Mouse (Mus musculus) intestine, embryonic 14.5 days (tissue): ENCODE measurements around the gene Srd5a1. TPM values are rescaled to one million over a fixed set of nuclear protein-coding genes. Genes with fewer than 3 reads are reported as not detected.

ENCODE experiments used
- ATAC-seq: fragments of 200-750 bp; cut with Nextera tagmentation; replicated peaks from 2 replicates; pipeline ENCODE4 v1.8.0; 2017; ENCODE audit warnings: low read depth, moderate number of reproducible peaks, moderate TSS enrichment, moderate library complexity; ENCODE audit not compliant: low FRiP score, low TSS enrichment
- DNase-seq: peaks from one replicate; pipeline ENCODE4 v3.0.0-alpha.2; 2018; ENCODE audit warnings: low spot score
- H3K27ac ChIP-seq: fragments of 300-500 bp; sonication (generic); 2 replicates; pipeline ENCODE4 v1.5.1; 2014; ENCODE audit warnings: low read depth, mild to moderate bottlenecking, control low read depth
- H3K27me3 ChIP-seq: fragments of 300-500 bp; sonication (generic); replicated peaks from 2 replicates; pipeline ENCODE4 v1.6.1; 2014; ENCODE audit warnings: low read length, control low read depth; ENCODE audit not compliant: control insufficient read depth, insufficient read depth
- H3K36me3 ChIP-seq: fragments of 300-500 bp; sonication (generic); 2 replicates; pipeline ENCODE4 v1.6.1; 2014; ENCODE audit warnings: low read length, control low read depth; ENCODE audit not compliant: control insufficient read depth, insufficient read depth
- H3K4me1 ChIP-seq: fragments of 300-500 bp; sonication (generic); replicated peaks from 2 replicates; pipeline ENCODE4 v1.6.1; 2014; ENCODE audit warnings: low read length, control low read depth, mixed read lengths; ENCODE audit not compliant: control insufficient read depth, insufficient read depth
- H3K4me2 ChIP-seq: fragments of 300-500 bp; sonication (generic); 2 replicates; pipeline ENCODE4 v1.6.1; 2014; ENCODE audit warnings: low read length
- H3K4me3 ChIP-seq: fragments of 300-500 bp; sonication (generic); 2 replicates; pipeline ENCODE4 v1.5.1; 2014; ENCODE audit warnings: low read depth, low read length, control low read depth, mixed read lengths
- H3K9ac ChIP-seq: fragments of 300-500 bp; sonication (generic); 2 replicates; pipeline ENCODE4 v1.6.1; 2014; ENCODE audit warnings: mild to moderate bottlenecking, low read length
- H3K9me3 ChIP-seq: fragments of 300-500 bp; sonication (generic); 2 replicates; pipeline ENCODE4 v1.6.1; 2016; ENCODE audit warnings: low read length, control low read depth; ENCODE audit not compliant: control insufficient read depth
- WGBS: fragments of 180-500 bp; shearing (Covaris S2); extraction: QIAGEN DNeasy Blood & Tissue Kit; methylation state at CpG from one replicate; pipeline ENCODE4 v1.1.7; 2014; 5-methylcytosine and 5-hydroxymethylcytosine counted together
- polyA plus RNA-seq: library from polyadenylated mRNA; unstranded; fragments of >200 nt; fragmentation: Nextera tagmentation; extraction: Ambion mirVana; gene quantifications from 2 replicates; pipeline ENCODE4 v1.2.1, GENCODE M21; 2014

The Srd5a1 gene
- polyA plus RNA-seq, 1 experiment from 2014 or later: 25.2 TPM

GRCm38 (mm10) chr13:69549980-69550379 lies 61.3 kb downstream of the Srd5a1 start:
- 47% methylated on average over 8 of the region's 8 CpGs for WGBS
- no peak for ATAC-seq
- no peaks in the 10 kb centered on the region for H3K36me3 ChIP-seq
- H3K4me2 ChIP-seq: no peak overlapping the region
- H3K4me1 ChIP-seq: no peaks in the 10 kb centered on the region
- H3K27me3 ChIP-seq: no peaks in the 10 kb centered on the region
- H3K9ac ChIP-seq: no peak overlapping the region
- H3K27ac ChIP-seq: no peak overlapping the region
- H3K4me3 ChIP-seq: no peak overlapping the region
- H3K9me3 ChIP-seq: no peaks in the 10 kb centered on the region
- DNase-seq: no peak

GRCm38 (mm10) chr13:69547488-69548180 lies 63.6 kb downstream of the Srd5a1 start:
- Histone ChIP-seq H3K4me1 (peaks cover 16% of the 10 kb centered on the region), H3K36me3 (no peaks in the 10 kb centered on the region), H3K4me2 (no peak overlapping the region), H3K27ac (no peak overlapping the region), H3K4me3 (no peak overlapping the region), H3K9me3 (no peaks in the 10 kb centered on the region), H3K9ac (no peak overlapping the region), H3K27me3 (no peaks in the 10 kb centered on the region)
- no peak for DNase-seq
- no peak for ATAC-seq
- 65% methylated on average over 16 of the region's 16 CpGs for WGBS

DNA sequence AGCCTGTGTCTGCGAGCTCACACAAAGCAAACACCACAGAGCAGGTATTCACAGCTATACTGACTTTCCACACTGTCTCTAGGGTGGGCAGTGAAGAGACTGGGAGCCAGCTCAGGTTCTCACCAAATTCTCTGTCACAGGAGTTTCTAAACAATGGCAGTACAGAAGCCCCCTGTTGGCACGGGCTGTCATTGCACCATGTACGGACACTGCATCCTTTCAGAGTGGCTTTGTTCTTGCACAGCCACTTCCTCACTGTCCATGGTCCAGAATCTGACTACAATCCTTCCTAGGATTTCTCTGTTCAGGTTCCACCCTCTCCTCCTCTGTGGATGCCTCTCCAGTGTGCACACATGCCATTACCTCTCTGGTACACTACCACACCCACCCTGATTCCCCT lies 66.2 kb downstream of the Srd5a1 start:
- ATAC-seq (no peak), DNase-seq (no peak)
- Histone ChIP-seq H3K4me3 (no peak overlapping the region), H3K9me3 (no peaks in the 10 kb centered on the region), H3K9ac (no peak overlapping the region), H3K27me3 (no peaks in the 10 kb centered on the region), H3K4me1 (peaks cover 23% of the 10 kb centered on the region), H3K27ac (no peak overlapping the region), H3K4me2 (no peak overlapping the region), H3K36me3 (no peaks in the 10 kb centered on the region)
- WGBS: 38% methylated on average over 3 of the region's 3 CpGs

DNA sequence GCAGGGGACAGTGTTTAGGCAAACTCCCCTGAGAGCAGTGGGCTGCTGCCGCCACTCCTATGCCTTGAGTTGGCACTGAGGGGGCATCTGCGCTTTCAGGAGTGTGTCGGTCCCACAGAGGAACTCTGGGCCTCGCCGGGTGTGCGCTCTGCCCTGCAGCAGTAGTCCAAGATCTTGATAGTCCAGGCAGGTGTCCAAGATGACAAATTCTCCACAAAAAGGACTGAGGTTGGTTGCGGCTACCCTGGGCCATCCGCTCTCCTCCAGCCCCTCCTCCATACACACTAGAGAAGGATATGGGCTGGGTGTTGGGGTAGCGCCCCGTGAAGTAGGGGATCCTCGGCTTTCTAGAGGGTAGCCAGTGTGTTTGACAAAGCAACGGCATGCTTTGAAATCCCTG lies 67.6 kb downstream of the Srd5a1 start:
- 46% methylated on average over 12 of the region's 12 CpGs for WGBS
- Histone ChIP-seq H3K9ac (no peak overlapping the region), H3K9me3 (no peaks in the 10 kb centered on the region), H3K27me3 (no peaks in the 10 kb centered on the region), H3K36me3 (no peaks in the 10 kb centered on the region), H3K4me1 (peaks cover 23% of the 10 kb centered on the region), H3K27ac (no peak overlapping the region), H3K4me2 (peak overlapping the region; percentile 41), H3K4me3 (no peak overlapping the region)
- no peak for ATAC-seq
- no peak for DNase-seq

- DNase-seq: no peak
- WGBS: 30% methylated on average over 17 of the region's 17 CpGs
- peak overlapping the region; percentile 40 for H3K27ac ChIP-seq
- no peak; the same call in 1 of the 2 replicates for ATAC-seq
- H3K9ac ChIP-seq: no peak overlapping the region
- H3K36me3 ChIP-seq: no peaks in the 10 kb centered on the region
- peak overlapping the region; percentile 41 for H3K4me2 ChIP-seq
- H3K4me1 ChIP-seq: peaks cover 26% of the 10 kb centered on the region
- no peaks in the 10 kb centered on the region for H3K27me3 ChIP-seq
- H3K9me3 ChIP-seq: no peaks in the 10 kb centered on the region
- no peak overlapping the region for H3K4me3 ChIP-seq
Measured at GRCm38 (mm10) chr13:69542571-69543352, 68.5 kb downstream of the Srd5a1 start.

GRCm38 (mm10) chr13:69541776-69542175 lies 69.5 kb downstream of the Srd5a1 start:
- no peak for DNase-seq
- no peak for ATAC-seq
- peak overlapping the region; percentile 40; the same call in 1 of the 2 replicates for H3K27ac ChIP-seq

GRCm38 (mm10) chr13:69541209-69541608 lies 70.0 kb downstream of the Srd5a1 start:
- no peaks in the 10 kb centered on the region for H3K27me3 ChIP-seq
- WGBS: 75% methylated on average over 6 of the region's 6 CpGs
- H3K27ac ChIP-seq: no peak overlapping the region

More at GRCm38 (mm10) chr13:69541776-69542175, 69.5 kb downstream of the Srd5a1 start:
- Histone ChIP-seq H3K36me3 (no peaks in the 10 kb centered on the region), H3K4me2 (no peak overlapping the region), H3K27me3 (no peaks in the 10 kb centered on the region), H3K9ac (no peak overlapping the region), H3K4me1 (peaks cover 26% of the 10 kb centered on the region), H3K9me3 (no peaks in the 10 kb centered on the region), H3K4me3 (no peak overlapping the region)
- 64% methylated on average over 10 of the region's 10 CpGs for WGBS

DNA sequence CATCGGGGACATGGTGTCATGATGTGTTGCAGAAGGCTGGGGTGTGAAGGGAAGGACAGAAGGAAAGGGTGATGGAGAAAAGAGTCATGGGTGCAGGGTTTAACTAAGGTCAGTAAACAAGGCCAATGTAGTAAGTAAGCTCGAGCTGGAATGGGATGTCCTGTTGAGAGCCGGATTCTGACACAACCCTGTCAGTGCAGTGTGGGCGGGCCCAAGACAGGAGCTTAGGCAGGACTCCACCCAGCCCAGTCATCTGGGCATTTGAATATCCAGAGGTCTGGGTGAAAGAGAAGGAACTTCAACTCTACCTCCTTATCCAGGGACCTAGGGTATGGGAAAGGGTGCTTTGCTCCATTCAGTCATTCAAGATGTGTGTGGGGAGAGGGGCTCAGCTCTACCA lies 72.9 kb downstream of the Srd5a1 start:
- 23% methylated on average over 4 of the region's 4 CpGs for WGBS
- no peaks in the 10 kb centered on the region for H3K27me3 ChIP-seq

More at GRCm38 (mm10) chr13:69541209-69541608, 70.0 kb downstream of the Srd5a1 start:
- Histone ChIP-seq H3K4me2 (no peak overlapping the region), H3K4me1 (peaks cover 28% of the 10 kb centered on the region), H3K9ac (no peak overlapping the region), H3K36me3 (no peaks in the 10 kb centered on the region), H3K9me3 (no peaks in the 10 kb centered on the region), H3K4me3 (no peak overlapping the region)
- DNase-seq (no peak), ATAC-seq (no peak)

More for the DNA sequence above, 72.9 kb downstream of the Srd5a1 start:
- no peak for DNase-seq
- no peak for ATAC-seq
- Histone ChIP-seq H3K4me3 (no peak overlapping the region), H3K4me2 (no peak overlapping the region), H3K9me3 (no peaks in the 10 kb centered on the region), H3K27ac (no peak overlapping the region), H3K36me3 (no peaks in the 10 kb centered on the region), H3K9ac (no peak overlapping the region), H3K4me1 (peaks cover 27% of the 10 kb centered on the region)
